Mouse (Mus musculus): ENCODE results near the gene Aktip. TPM values are rescaled to one million over a fixed set of nuclear protein-coding genes. Genes with fewer than 3 reads are reported as not detected.

Gene Aktip
- polyA plus RNA-seq, 1 experiment from 2014 or later: 8.1 TPM

DNA sequence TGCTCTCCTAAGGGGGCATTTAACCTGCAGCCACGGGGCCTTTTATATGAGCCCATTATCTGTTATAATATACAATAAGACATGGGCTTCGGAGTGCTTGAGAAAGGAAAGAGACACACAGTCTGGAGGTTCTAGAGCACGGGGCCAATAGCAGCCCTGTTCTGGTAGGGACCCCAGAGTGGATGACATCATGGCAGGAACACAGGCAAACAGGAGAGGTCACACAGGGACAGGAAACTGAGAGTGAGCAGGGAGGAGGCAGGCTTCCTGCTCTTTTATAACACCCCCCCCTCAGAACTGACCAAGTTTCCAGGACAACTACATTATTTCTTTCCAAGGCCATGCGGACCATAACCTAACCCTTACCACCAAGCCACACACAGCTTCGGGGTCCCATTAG is 2.5 kb downstream of the Aktip start:
- DNase-seq (no peak), ATAC-seq (no peak)
- H3K4me1 ChIP-seq (ENCODE audit: insufficient read depth): no peaks in the 10 kb centered on the region

DNA sequence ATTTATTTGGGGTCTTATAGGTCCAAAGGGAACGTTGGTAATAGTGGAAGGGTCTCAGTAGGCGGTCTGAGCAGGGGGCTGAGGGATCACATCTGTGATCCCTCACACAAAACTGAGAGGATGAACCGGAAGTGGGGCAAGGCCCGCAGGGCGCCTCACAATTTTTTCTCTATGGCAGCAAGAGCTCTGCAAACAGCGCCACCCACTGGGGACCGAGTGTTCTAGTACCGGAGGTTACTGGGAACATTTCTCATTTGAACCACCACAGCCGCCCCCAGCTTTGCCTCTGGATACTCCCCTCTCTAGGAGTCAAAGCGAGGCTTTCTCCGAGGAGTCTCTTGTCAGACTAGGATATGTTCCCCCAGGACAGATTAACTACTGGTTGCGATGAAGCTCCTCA is 3.1 kb downstream of the Aktip start:
- H3K9me3 ChIP-seq (ENCODE audit: low read length): no peaks in the 10 kb centered on the region
- H3K4me3 ChIP-seq (ENCODE audit: low read depth, low read length): no peak overlapping the region
- no peak overlapping the region for H3K4me2 ChIP-seq (ENCODE audit: low read depth, low read length)
- H3K27me3 ChIP-seq (ENCODE audit: insufficient read depth, low read length): no peaks in the 10 kb centered on the region
- no peak overlapping the region for H3K27ac ChIP-seq (ENCODE audit: low read depth)
- H3K9ac ChIP-seq (replicated peaks): no peak overlapping the region
- no peaks in the 10 kb centered on the region for H3K36me3 ChIP-seq (replicated peaks; ENCODE audit: insufficient read depth, low read length)
- H3K4me1 ChIP-seq (ENCODE audit: insufficient read depth): no peaks in the 10 kb centered on the region
- ATAC-seq (no peak), DNase-seq (peak; percentile 22)
- 76% methylated on average over 12 of the region's 12 CpGs for WGBS (ENCODE audit: insufficient replicate concordance)
- 0 out of 2 replicates have a peak, but pooled peaks have one; percentile 5 for TF ChIP-seq CTCF (IDR thresholded peaks at IDR 0.05; ENCODE audit: low read depth)
- TF ChIP-seq EP300 (IDR thresholded peaks at IDR 0.05; ENCODE audit: low read depth): no peak

More for the DNA sequence above, 2.5 kb downstream of the Aktip start:
- H3K9ac ChIP-seq (replicated peaks): no peak overlapping the region
- H3K36me3 ChIP-seq (replicated peaks; ENCODE audit: insufficient read depth, low read length): no peaks in the 10 kb centered on the region
- no peak overlapping the region for H3K4me2 ChIP-seq (ENCODE audit: low read depth, low read length)
- H3K4me3 ChIP-seq (ENCODE audit: low read depth, low read length): no peak overlapping the region
- no peaks in the 10 kb centered on the region for H3K9me3 ChIP-seq (ENCODE audit: low read length)
- no peak for TF ChIP-seq CTCF (IDR thresholded peaks at IDR 0.05; ENCODE audit: low read depth)
- TF ChIP-seq EP300 (IDR thresholded peaks at IDR 0.05; ENCODE audit: low read depth): no peak
- no peak overlapping the region for H3K27ac ChIP-seq (ENCODE audit: low read depth)
- WGBS (ENCODE audit: insufficient replicate concordance): 67% methylated on average over 5 of the region's 5 CpGs
- no peaks in the 10 kb centered on the region for H3K27me3 ChIP-seq (ENCODE audit: insufficient read depth, low read length)

DNA sequence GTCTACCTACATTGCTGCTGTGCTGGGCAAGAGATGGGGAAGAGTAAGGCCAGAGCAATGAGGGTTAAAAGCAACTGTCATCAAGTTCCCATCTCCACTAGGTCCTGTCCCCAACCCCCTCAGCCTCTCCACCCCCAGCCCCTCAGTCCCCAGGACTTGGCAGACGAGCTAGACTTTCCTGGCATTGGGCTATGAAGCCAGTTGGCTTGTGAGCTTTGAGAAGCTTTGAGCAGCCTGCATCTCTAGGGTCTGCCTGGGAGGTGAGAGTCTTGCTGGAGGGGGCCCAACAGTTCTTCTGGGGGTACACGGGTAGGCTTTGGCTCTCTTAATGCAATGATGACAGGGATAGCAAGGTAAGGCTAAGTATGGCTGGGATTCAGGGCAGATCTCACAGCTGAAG is 5.7 kb downstream of the Aktip start:
- H3K4me2 ChIP-seq (ENCODE audit: low read depth, low read length): no peak overlapping the region
- H3K36me3 ChIP-seq (replicated peaks; ENCODE audit: insufficient read depth, low read length): no peaks in the 10 kb centered on the region
- no peaks in the 10 kb centered on the region for H3K27me3 ChIP-seq (ENCODE audit: insufficient read depth, low read length)
- H3K27ac ChIP-seq (ENCODE audit: low read depth): no peak overlapping the region
- no peaks in the 10 kb centered on the region for H3K9me3 ChIP-seq (ENCODE audit: low read length)
- DNase-seq (no peak), ATAC-seq (no peak)
- 74% methylated on average over 2 of the region's 2 CpGs for WGBS (ENCODE audit: insufficient replicate concordance)
- TF ChIP-seq EP300 (IDR thresholded peaks at IDR 0.05; ENCODE audit: low read depth) (no peak), CTCF (IDR thresholded peaks at IDR 0.05; ENCODE audit: low read depth) (no peak)
- H3K9ac ChIP-seq (replicated peaks): no peak overlapping the region
- no peak overlapping the region for H3K4me3 ChIP-seq (ENCODE audit: low read depth, low read length)
- no peaks in the 10 kb centered on the region for H3K4me1 ChIP-seq (ENCODE audit: insufficient read depth)

DNA sequence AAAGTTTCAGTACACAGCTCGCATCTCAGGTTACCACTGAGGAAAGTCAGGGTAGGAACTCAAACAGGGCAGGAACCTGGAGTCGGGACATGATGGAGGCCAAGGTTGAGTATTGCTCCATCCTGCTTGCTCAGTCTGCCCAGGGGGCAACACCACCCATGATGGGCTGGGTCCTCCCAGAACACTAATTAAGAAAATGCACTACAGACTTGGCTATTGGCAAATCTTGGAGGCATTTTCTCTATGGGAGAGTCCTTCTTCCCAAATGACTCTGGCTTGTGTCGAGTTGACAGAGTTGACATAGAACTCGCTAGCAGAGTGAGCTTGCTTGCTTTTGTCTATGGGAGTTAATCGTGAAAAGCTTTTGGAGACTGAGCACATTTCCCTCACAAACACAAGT is 6.8 kb downstream of the Aktip start:
- DNase-seq: no peak
- Histone ChIP-seq H3K9me3 (ENCODE audit: low read length) (no peaks in the 10 kb centered on the region), H3K4me1 (ENCODE audit: insufficient read depth) (no peaks in the 10 kb centered on the region), H3K4me2 (ENCODE audit: low read depth, low read length) (no peak overlapping the region), H3K4me3 (ENCODE audit: low read depth, low read length) (no peak overlapping the region), H3K36me3 (replicated peaks; ENCODE audit: insufficient read depth, low read length) (no peaks in the 10 kb centered on the region), H3K9ac (replicated peaks) (no peak overlapping the region), H3K27ac (ENCODE audit: low read depth) (no peak overlapping the region), H3K27me3 (ENCODE audit: insufficient read depth, low read length) (no peaks in the 10 kb centered on the region)
- ATAC-seq: no peak
- 75% methylated on average over 5 of the region's 5 CpGs for WGBS (ENCODE audit: insufficient replicate concordance)
- no peak for TF ChIP-seq CTCF (IDR thresholded peaks at IDR 0.05; ENCODE audit: low read depth)

DNA sequence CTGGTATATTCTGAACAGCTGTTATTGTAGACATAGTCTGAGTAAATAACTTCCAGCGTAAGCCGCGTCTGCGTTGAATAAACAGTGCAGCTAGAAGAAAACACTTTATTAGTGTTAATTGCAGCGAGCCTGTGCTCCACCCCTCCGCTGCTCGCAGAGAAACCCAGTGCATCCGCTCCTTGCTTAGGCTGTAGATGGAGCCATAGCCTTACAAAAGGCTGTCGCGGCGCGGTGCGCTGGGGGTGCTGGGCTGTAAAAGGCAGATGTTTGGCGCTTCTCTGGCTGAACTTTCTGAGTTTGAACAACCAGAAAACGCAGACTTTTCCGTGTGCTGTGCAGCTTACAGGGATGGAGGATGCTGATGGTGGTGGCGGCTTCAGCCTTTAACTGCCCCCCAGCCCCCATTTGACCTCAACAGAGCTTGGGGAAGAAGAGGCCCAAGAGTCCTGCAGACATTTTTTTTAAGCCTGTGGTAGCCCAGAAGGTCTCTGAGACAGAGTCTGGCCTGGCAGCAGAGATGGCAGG is 8.9 kb downstream of the Aktip start:
- 5% methylated on average over 17 of the region's 17 CpGs for WGBS (ENCODE audit: insufficient replicate concordance)
- no peaks in the 10 kb centered on the region for H3K9me3 ChIP-seq (ENCODE audit: low read length)
- H3K4me2 ChIP-seq (ENCODE audit: low read depth, low read length): no peak overlapping the region
- ATAC-seq: peak; percentile 67; the same call in 1 of the 2 replicates
- TF ChIP-seq CTCF (IDR thresholded peaks at IDR 0.05; ENCODE audit: low read depth) (peak; percentile 85), EP300 (IDR thresholded peaks at IDR 0.05; ENCODE audit: low read depth) (no peak)
- no peaks in the 10 kb centered on the region for H3K27me3 ChIP-seq (ENCODE audit: insufficient read depth, low read length)
- H3K4me1 ChIP-seq (ENCODE audit: insufficient read depth): no peaks in the 10 kb centered on the region
- H3K36me3 ChIP-seq (replicated peaks; ENCODE audit: insufficient read depth, low read length): no peaks in the 10 kb centered on the region
- peak; percentile 71 for DNase-seq
- no peak overlapping the region for H3K9ac ChIP-seq (replicated peaks)
- H3K4me3 ChIP-seq (ENCODE audit: low read depth, low read length): no peak overlapping the region
- no peak overlapping the region for H3K27ac ChIP-seq (ENCODE audit: low read depth)

DNA sequence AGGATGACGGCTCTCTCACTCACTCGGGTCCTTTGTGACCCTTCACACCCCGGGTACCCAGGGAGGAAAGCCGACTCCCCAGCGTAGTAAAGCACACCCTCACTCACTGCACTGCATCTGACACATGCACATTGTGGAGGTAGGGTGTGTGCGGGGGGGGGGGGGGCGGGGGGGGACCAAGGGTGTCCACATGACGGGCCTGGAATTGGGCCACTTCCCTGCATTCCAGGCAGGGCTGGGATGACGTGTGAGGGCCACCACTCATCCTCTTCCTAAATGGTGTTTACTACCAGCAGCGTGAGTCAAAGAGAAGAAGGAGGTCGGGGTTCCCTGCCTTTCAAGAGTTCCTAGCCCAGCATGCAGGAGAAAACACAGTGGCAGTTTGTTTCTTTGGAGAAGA is 11.6 kb downstream of the Aktip start:
- H3K9me3 ChIP-seq (ENCODE audit: low read length): no peaks in the 10 kb centered on the region
- H3K4me3 ChIP-seq (ENCODE audit: low read depth, low read length): no peak overlapping the region
- no peaks in the 10 kb centered on the region for H3K27me3 ChIP-seq (ENCODE audit: insufficient read depth, low read length)
- ATAC-seq (no peak), DNase-seq (no peak)
- TF ChIP-seq CTCF (IDR thresholded peaks at IDR 0.05; ENCODE audit: low read depth) (no peak), EP300 (IDR thresholded peaks at IDR 0.05; ENCODE audit: low read depth) (no peak)
- H3K27ac ChIP-seq (ENCODE audit: low read depth): no peak overlapping the region
- H3K4me2 ChIP-seq (ENCODE audit: low read depth, low read length): no peak overlapping the region
- H3K36me3 ChIP-seq (replicated peaks; ENCODE audit: insufficient read depth, low read length): no peaks in the 10 kb centered on the region
- H3K9ac ChIP-seq (replicated peaks): no peak overlapping the region
- 65% methylated on average over 10 of the region's 11 CpGs for WGBS (ENCODE audit: insufficient replicate concordance)
- no peaks in the 10 kb centered on the region for H3K4me1 ChIP-seq (ENCODE audit: insufficient read depth)

DNA sequence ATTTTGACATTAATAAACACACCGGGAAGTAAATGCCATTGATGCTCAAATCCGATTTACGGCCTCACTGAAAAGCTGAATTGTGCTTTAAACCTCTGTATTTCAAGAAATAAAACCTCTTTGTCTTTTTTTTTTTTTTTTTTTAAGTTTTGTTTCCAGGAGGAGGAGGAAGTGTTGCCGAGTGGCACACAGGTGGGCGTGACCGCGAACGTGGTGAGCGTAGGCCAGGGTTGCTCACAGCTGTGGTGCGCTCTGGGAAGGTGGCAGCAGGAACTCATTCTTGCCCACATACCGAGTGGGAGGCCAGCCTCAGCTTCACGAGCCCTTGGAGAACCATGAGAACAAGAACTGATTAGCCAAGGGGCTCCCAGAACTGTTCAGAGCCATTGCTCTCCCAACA is 13.4 kb downstream of the Aktip start:
- WGBS (ENCODE audit: insufficient replicate concordance): 74% methylated on average over 12 of the region's 12 CpGs
- DNase-seq: no peak
- H3K27ac ChIP-seq (ENCODE audit: low read depth): no peak overlapping the region
- TF ChIP-seq EP300 (IDR thresholded peaks at IDR 0.05; ENCODE audit: low read depth): no peak
- no peak for TF ChIP-seq CTCF (IDR thresholded peaks at IDR 0.05; ENCODE audit: low read depth)
- H3K27me3 ChIP-seq (ENCODE audit: insufficient read depth, low read length): no peaks in the 10 kb centered on the region
- H3K9me3 ChIP-seq (ENCODE audit: low read length): no peaks in the 10 kb centered on the region
- H3K4me1 ChIP-seq (ENCODE audit: insufficient read depth): no peaks in the 10 kb centered on the region
- no peak overlapping the region for H3K4me3 ChIP-seq (ENCODE audit: low read depth, low read length)
- no peak overlapping the region for H3K9ac ChIP-seq (replicated peaks)
- ATAC-seq: no peak
- H3K4me2 ChIP-seq (ENCODE audit: low read depth, low read length): no peak overlapping the region
- no peaks in the 10 kb centered on the region for H3K36me3 ChIP-seq (replicated peaks; ENCODE audit: insufficient read depth, low read length)
